Mouse (Mus musculus) lung, postnatal 0 days (tissue): Measurements from ENCODE around the gene Fam131a. TPM values are rescaled to one million over a fixed set of nuclear protein-coding genes. Genes with fewer than 3 reads are reported as not detected.
"Not testable (repeated sequence)": the region's sequence is repeated elsewhere in the genome, so short reads cannot be mapped to it uniquely, and the experiment has no call there.

Experiments used
- ATAC-seq: fragments of 200-750 bp; cut with Nextera tagmentation; 2 replicates; pipeline ENCODE4 v1.8.0; 2017; ENCODE audit warnings: moderate library complexity
- DNase-seq: peaks from one replicate; pipeline ENCODE4 v3.0.0-alpha.2; 2016; ENCODE audit warnings: low spot score
- H3K27ac ChIP-seq: fragments of 300-500 bp; sonication (generic); 2 replicates; pipeline ENCODE4 v1.5.1; 2014; ENCODE audit warnings: antibody characterized with exemption, mild to moderate bottlenecking, low read length, mixed read lengths
- H3K27me3 ChIP-seq: fragments of 300-500 bp; sonication (generic); replicated peaks from 2 replicates; pipeline ENCODE4 v1.6.1; 2014; ENCODE audit warnings: low read length, mixed read lengths; ENCODE audit not compliant: insufficient read depth
- H3K36me3 ChIP-seq: fragments of 300-500 bp; sonication (generic); 2 replicates; pipeline ENCODE4 v1.6.1; 2014; ENCODE audit warnings: low read length, mixed read lengths; ENCODE audit not compliant: insufficient read depth
- H3K4me1 ChIP-seq: fragments of 300-500 bp; sonication (generic); 2 replicates; pipeline ENCODE4 v1.6.1; 2014; ENCODE audit warnings: antibody characterized with exemption, low read depth, low read length, mixed read lengths; ENCODE audit not compliant: insufficient read depth
- H3K4me2 ChIP-seq: fragments of 300-500 bp; sonication (generic); replicated peaks from 2 replicates; pipeline ENCODE4 v1.6.1; 2014; ENCODE audit warnings: low read depth, mild to moderate bottlenecking, low read length, moderate library complexity, mixed read lengths
- H3K4me3 ChIP-seq: fragments of 300-500 bp; sonication (generic); 2 replicates; pipeline ENCODE4 v1.5.1; 2014; ENCODE audit warnings: low read depth, low read length
- H3K9ac ChIP-seq: fragments of 300-500 bp; sonication (generic); replicated peaks from 2 replicates; pipeline ENCODE4 v1.6.1; 2014; ENCODE audit warnings: low read depth, mild to moderate bottlenecking
- H3K9me3 ChIP-seq: fragments of 300-500 bp; sonication (generic); 2 replicates; pipeline ENCODE4 v1.6.1; 2016; ENCODE audit warnings: low read length, mixed read lengths
- CTCF ChIP-seq: IDR thresholded peaks from 2 replicates; pipeline ENCODE4 v1.5.1; 2016; ENCODE audit warnings: antibody characterized with exemption, mild to moderate bottlenecking
- EP300 ChIP-seq: IDR thresholded peaks from 2 replicates; pipeline ENCODE4 v1.6.1; 2016; ENCODE audit warnings: antibody characterized with exemption, mild to moderate bottlenecking, control low read depth
- WGBS: fragments of 180-500 bp; shearing (Covaris S2); extraction: QIAGEN DNeasy Blood & Tissue Kit; methylation state at CpG from one replicate; pipeline ENCODE4 v1.1.7; 2014; 5-methylcytosine and 5-hydroxymethylcytosine counted together
- polyA plus RNA-seq: library from polyadenylated mRNA; unstranded; fragments of >200 nt; fragmentation: Nextera tagmentation; extraction: Ambion mirVana; gene quantifications from 2 replicates; pipeline ENCODE4 v1.2.1, GENCODE M21; 2015

The Fam131a gene
- polyA plus RNA-seq, result 8.4 and 8.9 TPM in 2 replicates

GRCm38 (mm10) chr16:20693111-20693701, at the start of gene Fam131a:
TSS of gene Fam131a (plus strand) at chr16:20693241.
- Histone ChIP-seq H3K27me3 (no peaks in the 10 kb centered on the region), H3K4me2 (peak within 1 kb of the TSS; percentile 95), H3K27ac (peak within 1 kb of the TSS; percentile 54), H3K4me1 (peaks cover 12% of the 10 kb centered on the region; the same call in 1 of the 2 replicates), H3K36me3 (peaks cover 22% of the 10 kb centered on the region; the same call in 1 of the 2 replicates), H3K4me3 (peak within 1 kb of the TSS; percentile 58), H3K9ac (peak within 1 kb of the TSS; percentile 75), H3K9me3 (no peaks in the 10 kb centered on the region)
- DNase-seq (peak; percentile 94), ATAC-seq (peak; percentile 94)
- TF ChIP-seq EP300, result no peak
- no peak for TF ChIP-seq CTCF
- WGBS, result under 1% methylated on average over 34 of the region's 37 CpGs

GRCm38 (mm10) chr16:20643911-20644310, 49.1 kb upstream of the Fam131a start:
- Histone ChIP-seq H3K4me2 (no peak overlapping the region), H3K4me3 (no peak overlapping the region), H3K27ac (no peak overlapping the region), H3K9me3 (no peaks in the 10 kb centered on the region), H3K27me3 (no peaks in the 10 kb centered on the region), H3K36me3 (no peaks in the 10 kb centered on the region), H3K9ac (no peak overlapping the region), H3K4me1 (no peaks in the 10 kb centered on the region)
- WGBS, result 81% methylated on average over 7 of the region's 7 CpGs
- ATAC-seq, result no peak
- DNase-seq, result no peak
- TF ChIP-seq CTCF (no peak), EP300 (no peak)

DNA sequence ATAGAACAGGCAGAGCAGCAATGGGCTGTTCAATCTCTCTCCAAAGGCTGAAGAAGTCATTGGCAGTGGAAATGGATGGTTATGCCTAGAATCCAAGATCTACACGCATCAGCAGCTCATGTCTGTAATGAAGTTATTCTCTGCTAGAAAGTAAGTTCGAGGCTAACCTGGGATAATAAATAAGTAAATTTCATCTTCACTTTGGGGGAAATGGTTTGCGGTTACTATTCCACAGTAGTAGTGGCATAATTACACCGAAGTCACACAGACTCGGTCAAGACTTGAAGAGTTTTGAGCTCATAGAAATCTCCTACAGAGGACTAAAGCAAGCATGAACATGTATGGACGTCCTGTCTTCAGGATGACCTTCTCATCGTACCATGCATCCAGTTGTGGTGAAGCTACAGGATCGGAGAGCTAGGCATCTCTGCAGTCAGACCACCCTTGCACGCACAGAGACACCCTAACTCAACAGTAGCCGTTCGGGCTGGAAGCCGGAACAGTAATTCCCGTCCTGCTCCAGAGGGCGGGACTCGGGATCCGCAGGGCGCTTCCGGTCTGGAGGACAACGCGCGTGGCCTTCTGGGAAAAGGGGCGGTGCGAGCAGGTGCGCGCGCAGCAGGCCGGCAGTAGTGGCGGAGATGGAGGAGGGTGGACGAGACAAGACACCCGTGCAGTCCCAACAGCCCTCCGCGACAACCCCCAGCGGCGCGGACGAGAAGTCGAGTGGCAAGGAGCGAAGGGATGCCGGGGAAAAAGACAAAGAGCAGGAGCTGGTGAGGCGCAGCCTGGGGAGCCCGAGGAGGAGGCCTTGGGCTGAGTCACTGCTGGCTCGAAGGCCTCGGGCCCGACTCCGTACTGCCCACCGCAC, 41.7 kb upstream of the Fam131a start, which contains the start of gene Psmd2:
Gene Psmd2 (plus strand): TSS at position 577 of the 871 bp plus-strand sequence.
- H3K9me3 ChIP-seq, result no peaks in the 10 kb centered on the region
- DNase-seq, result peak; percentile 96
- H3K36me3 ChIP-seq, result peaks cover 10% of the 10 kb centered on the region; the same call in 1 of the 2 replicates
- peak within 1 kb of the TSS; percentile 64 for H3K27ac ChIP-seq
- TF ChIP-seq EP300, result no peak
- TF ChIP-seq CTCF, result peak; percentile 34; the same call in 1 of the 2 replicates
- peak within 1 kb of the TSS; percentile 60 for H3K9ac ChIP-seq
- H3K4me1 ChIP-seq, result no peaks in the 10 kb centered on the region
- no peaks in the 10 kb centered on the region for H3K27me3 ChIP-seq
- peak within 1 kb of the TSS; percentile 57 for H3K4me3 ChIP-seq
- peak within 1 kb of the TSS; percentile 79 for H3K4me2 ChIP-seq
- 2% methylated on average over 35 of the region's 46 CpGs for WGBS
- ATAC-seq, result peak; percentile 99

- Histone ChIP-seq H3K4me1 (no peaks in the 10 kb centered on the region), H3K9me3 (no peaks in the 10 kb centered on the region), H3K27ac (no peak overlapping the region), H3K27me3 (no peaks in the 10 kb centered on the region), H3K36me3 (peaks cover 16% of the 10 kb centered on the region; the same call in 1 of the 2 replicates), H3K4me3 (peak overlapping the region; percentile 57), H3K9ac (peak overlapping the region; percentile 60), H3K4me2 (peak overlapping the region; percentile 79)
- TF ChIP-seq EP300 (no peak), CTCF (no peak)
- WGBS, result 7% methylated on average over 12 of the region's 12 CpGs
- ATAC-seq (no peak; the same call in 1 of the 2 replicates), DNase-seq (no peak)
Measured at GRCm38 (mm10) chr16:20651947-20652310, 41.1 kb upstream of the Fam131a start.

GRCm38 (mm10) chr16:20653315-20653714, 39.7 kb upstream of the Fam131a start:
- Histone ChIP-seq H3K27ac (no peak overlapping the region), H3K4me1 (no peaks in the 10 kb centered on the region), H3K27me3 (no peaks in the 10 kb centered on the region), H3K4me3 (no peak overlapping the region), H3K36me3 (peaks cover 26% of the 10 kb centered on the region), H3K9ac (no peak overlapping the region), H3K4me2 (no peak overlapping the region), H3K9me3 (no peaks in the 10 kb centered on the region)
- ATAC-seq, result no peak
- peak; percentile 24 for DNase-seq
- no peak for TF ChIP-seq CTCF
- no peak for TF ChIP-seq EP300
- WGBS, result 53% methylated on average over 2 of the region's 2 CpGs

DNA sequence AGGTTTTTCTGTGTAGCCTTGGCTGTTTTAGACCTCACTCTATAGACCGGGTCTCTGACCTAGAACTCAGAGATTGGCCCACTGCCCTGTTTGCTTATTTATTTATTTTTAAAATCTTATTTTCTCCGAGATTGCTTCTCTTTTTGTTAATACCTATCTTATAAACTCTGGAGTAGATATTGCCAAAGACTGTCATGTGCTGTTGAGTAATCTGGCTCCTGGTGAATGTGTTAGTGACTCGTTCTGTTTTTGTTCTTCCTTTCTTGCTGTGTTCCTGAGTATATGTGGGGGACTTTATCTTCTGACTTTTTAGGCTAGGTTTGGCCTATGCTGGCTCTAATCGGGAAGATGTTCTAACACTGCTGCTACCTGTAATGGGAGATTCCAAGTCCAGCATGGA, 35.4 kb upstream of the Fam131a start:
- Histone ChIP-seq H3K9me3 (no peaks in the 10 kb centered on the region), H3K4me2 (no peak overlapping the region), H3K27me3 (no peaks in the 10 kb centered on the region), H3K27ac (no peak overlapping the region), H3K9ac (no peak overlapping the region), H3K4me1 (no peaks in the 10 kb centered on the region), H3K4me3 (no peak overlapping the region), H3K36me3 (peaks cover 61% of the 10 kb centered on the region)
- WGBS, result 89% methylated on average over 4 of the region's 4 CpGs
- DNase-seq (no peak), ATAC-seq (no peak)
- no peak for TF ChIP-seq CTCF
- TF ChIP-seq EP300, result no peak

DNA sequence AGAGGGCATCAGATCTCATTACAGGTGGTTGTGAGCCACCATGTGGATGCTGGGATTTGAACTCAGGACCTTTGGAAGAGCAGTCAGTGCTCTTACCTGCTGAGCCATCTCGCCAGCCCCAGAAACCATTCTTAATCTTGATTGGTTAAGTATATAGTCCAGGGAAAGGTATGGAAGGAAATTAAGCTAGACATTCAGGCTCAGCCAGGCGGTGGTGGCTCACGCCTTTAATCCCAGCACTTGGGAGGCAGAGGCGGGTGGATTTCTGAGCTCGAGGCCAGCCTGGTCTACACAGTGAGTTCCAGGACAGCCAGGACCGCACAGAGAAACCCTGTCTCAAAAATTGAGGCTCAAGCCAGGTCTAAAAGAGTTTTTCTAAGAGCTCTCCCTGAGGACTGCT, 25.0 kb upstream of the Fam131a start, which contains the start of gene Eif4g1:
Gene Eif4g1 (plus strand): TSS at position 301 of the 400 bp plus-strand sequence.
- not testable (repeated sequence) for H3K36me3 ChIP-seq, H3K27me3 ChIP-seq, H3K9me3 ChIP-seq, H3K4me1 ChIP-seq, H3K9ac ChIP-seq, H3K4me2 ChIP-seq, DNase-seq, H3K27ac ChIP-seq, ATAC-seq, H3K4me3 ChIP-seq
- 98% methylated on average over 4 of the region's 6 CpGs for WGBS
